Mouse (Mus musculus) spleen, embryonic (tissue): Measurements from ENCODE around the gene Robo4.

Experiments used
- CTCF ChIA-PET: fragments of 350-600 bp; sonication (Branson Sonifier 250); formaldehyde crosslinking; loops from one replicate; lab custom pipeline; 2022; lab: Charles Lee

Robo4 gene

GRCm38 (mm10) chr9:37401802-37402201 lies at the start of gene Robo4:
TSS of gene Robo4 (plus strand) at chr9:37401897.
- CTCF ChIA-PET = no interaction called here

- CTCF ChIA-PET = no interaction called here
Measured at GRCm38 (mm10) chr9:37354485-37354884, 47.2 kb upstream of the Robo4 start.

- CTCF ChIA-PET = no interaction called here
Measured at GRCm38 (mm10) chr9:37358713-37359330, 42.9 kb upstream of the Robo4 start.

- CTCF ChIA-PET = no interaction called here
Measured at GRCm38 (mm10) chr9:37359331-37360220, 42.1 kb upstream of the Robo4 start.

GRCm38 (mm10) chr9:37362084-37362483 lies 39.6 kb upstream of the Robo4 start:
- CTCF ChIA-PET = no interaction called here

GRCm38 (mm10) chr9:37362881-37363280 lies 38.8 kb upstream of the Robo4 start:
- CTCF ChIA-PET = no interaction called here

- CTCF ChIA-PET = no interaction called here
Measured at GRCm38 (mm10) chr9:37363551-37363950, 38.1 kb upstream of the Robo4 start.

GRCm38 (mm10) chr9:37364392-37364791 lies 37.3 kb upstream of the Robo4 start:
- CTCF ChIA-PET = no interaction called here

GRCm38 (mm10) chr9:37365706-37366105 lies 36.0 kb upstream of the Robo4 start:
- CTCF ChIA-PET = interaction anchor here (0.7 kb wide), 1 partner anchor 176 kb away, joined by 3 read pairs; no protein-coding TSS in a partner anchor

GRCm38 (mm10) chr9:37367301-37368080 lies 34.2 kb upstream of the Robo4 start, which contains the start of gene Hepacam:
TSS of gene Hepacam (plus strand) at chr9:37367351.
- CTCF ChIA-PET = no interaction called here

GRCm38 (mm10) chr9:37368081-37368830 lies 33.4 kb upstream of the Robo4 start:
- CTCF ChIA-PET = no interaction called here

GRCm38 (mm10) chr9:37368860-37369259 lies 32.8 kb upstream of the Robo4 start:
- CTCF ChIA-PET = no interaction called here

- CTCF ChIA-PET = no interaction called here
Measured at GRCm38 (mm10) chr9:37371232-37371801, 30.4 kb upstream of the Robo4 start.

GRCm38 (mm10) chr9:37375718-37376117 lies 26.0 kb upstream of the Robo4 start:
- CTCF ChIA-PET = no interaction called here

GRCm38 (mm10) chr9:37383161-37383560 lies 18.5 kb upstream of the Robo4 start:
- CTCF ChIA-PET = no interaction called here

GRCm38 (mm10) chr9:37384284-37385182 lies 17.2 kb upstream of the Robo4 start:
- CTCF ChIA-PET = no interaction called here

- CTCF ChIA-PET = no interaction called here
Measured at GRCm38 (mm10) chr9:37390891-37391290, 10.8 kb upstream of the Robo4 start.

GRCm38 (mm10) chr9:37392071-37392470 lies 9.6 kb upstream of the Robo4 start:
- CTCF ChIA-PET = no interaction called here

GRCm38 (mm10) chr9:37393482-37394131 lies 8.1 kb upstream of the Robo4 start:
- CTCF ChIA-PET = interaction anchor here (0.8 kb wide), 1 partner anchor 147 kb away, joined by 3 read pairs; no protein-coding TSS in a partner anchor
